Mouse (Mus musculus) cerebellum, adult 9-10 months (tissue): ENCODE results near the gene 1700023F06Rik.
A peak's percentile ranks its signal among the peaks of the same experiment; 100 is the strongest.
"Not testable (repeated sequence)": the region's sequence is repeated elsewhere in the genome, so short reads cannot be mapped to it uniquely, and the experiment has no call there.

Experiments used
- DNase-seq: peaks from one replicate; pipeline ENCODE4 v3.0.0; 2022

Gene 1700023F06Rik

GRCm38 (mm10) chr11:103222718-103223117 is 14.4 kb upstream of the 1700023F06Rik start:
- DNase-seq: not testable (repeated sequence)

GRCm38 (mm10) chr11:103221437-103221836 is 13.1 kb upstream of the 1700023F06Rik start:
- no peak for DNase-seq

- DNase-seq: peak; percentile 38
These were observed 11.6 kb upstream of the 1700023F06Rik start for GRCm38 (mm10) chr11:103219995-103220394.

- DNase-seq: peak; percentile 48
These were observed 10.9 kb upstream of the 1700023F06Rik start for GRCm38 (mm10) chr11:103219259-103219658.

- DNase-seq: no peak
These were observed 10.2 kb upstream of the 1700023F06Rik start for GRCm38 (mm10) chr11:103218517-103218901.

GRCm38 (mm10) chr11:103217790-103218516 is 9.6 kb upstream of the 1700023F06Rik start, which contains the start of gene Spata32:
Gene Spata32 (minus strand): TSS chr11:103218432.
- DNase-seq: peak; percentile 86

GRCm38 (mm10) chr11:103215355-103215754 is 7.0 kb upstream of the 1700023F06Rik start:
- no peak for DNase-seq

GRCm38 (mm10) chr11:103213712-103214111 is 5.4 kb upstream of the 1700023F06Rik start:
- no peak for DNase-seq

GRCm38 (mm10) chr11:103210291-103210690 is 1.9 kb upstream of the 1700023F06Rik start:
- DNase-seq: no peak

- DNase-seq: no peak
These were observed 2.2 kb downstream of the 1700023F06Rik start for GRCm38 (mm10) chr11:103206203-103206602.

- no peak for DNase-seq
These were observed 6.0 kb downstream of the 1700023F06Rik start for GRCm38 (mm10) chr11:103202376-103202775.

- peak; percentile 86 for DNase-seq
These were observed 6.7 kb downstream of the 1700023F06Rik start for GRCm38 (mm10) chr11:103201664-103202063.

- peak; percentile 90 for DNase-seq
These were observed 9.2 kb downstream of the 1700023F06Rik start for GRCm38 (mm10) chr11:103198911-103199803.

- peak; percentile 65 for DNase-seq
These were observed 10.0 kb downstream of the 1700023F06Rik start for GRCm38 (mm10) chr11:103198339-103198738.

- no peak for DNase-seq
These were observed 11.0 kb downstream of the 1700023F06Rik start for GRCm38 (mm10) chr11:103197340-103197739.

- DNase-seq: peak; percentile 65
These were observed 12.7 kb downstream of the 1700023F06Rik start for GRCm38 (mm10) chr11:103195656-103196055.

GRCm38 (mm10) chr11:103195236-103195635 is 13.1 kb downstream of the 1700023F06Rik start:
- DNase-seq: peak; percentile 65

- peak; percentile 68 for DNase-seq
These were observed 14.6 kb downstream of the 1700023F06Rik start for GRCm38 (mm10) chr11:103193825-103194168.

- DNase-seq: peak; percentile 84
These were observed 15.2 kb downstream of the 1700023F06Rik start for GRCm38 (mm10) chr11:103192956-103193824.

GRCm38 (mm10) chr11:103192230-103192955 is 16.0 kb downstream of the 1700023F06Rik start:
- DNase-seq: peak; percentile 74

GRCm38 (mm10) chr11:103184891-103185290 is 23.5 kb downstream of the 1700023F06Rik start:
- peak; percentile 63 for DNase-seq

- no peak for DNase-seq
These were observed 26.4 kb downstream of the 1700023F06Rik start for GRCm38 (mm10) chr11:103181911-103182310.
